Mouse (Mus musculus) kidney, postnatal 0 days (tissue): Measurements from ENCODE around the gene Il22. TPM values are rescaled to one million over a fixed set of nuclear protein-coding genes. Genes with fewer than 3 reads are reported as not detected.
"Not testable (repeated sequence)": the region's sequence is repeated elsewhere in the genome, so short reads cannot be mapped to it uniquely, and the experiment has no call there.

Experiments used
- ATAC-seq: fragments of 200-750 bp; cut with Nextera tagmentation; replicated peaks from 2 replicates; pipeline ENCODE4 v1.8.0; 2017; ENCODE audit warnings: low read depth, moderate number of reproducible peaks, moderate TSS enrichment, moderate library complexity; ENCODE audit not compliant: low FRiP score
- DNase-seq: peaks from one replicate; pipeline ENCODE4 v3.0.0-alpha.2; 2016; ENCODE audit warnings: low spot score
- H3K27ac ChIP-seq: fragments of 300-500 bp; sonication (generic); 2 replicates; pipeline ENCODE4 v1.5.1; 2014; ENCODE audit warnings: mild to moderate bottlenecking
- H3K27me3 ChIP-seq: fragments of 300-500 bp; sonication (generic); 2 replicates; pipeline ENCODE4 v1.6.1; 2014; ENCODE audit warnings: low read length, mixed read lengths; ENCODE audit not compliant: insufficient read depth
- H3K36me3 ChIP-seq: fragments of 300-500 bp; sonication (generic); 2 replicates; pipeline ENCODE4 v1.6.1; 2014; ENCODE audit warnings: low read length, mixed read lengths; ENCODE audit not compliant: insufficient read depth
- H3K4me1 ChIP-seq: fragments of 300-500 bp; sonication (generic); replicated peaks from 2 replicates; pipeline ENCODE4 v1.6.1; 2014; ENCODE audit warnings: antibody characterized with exemption, low read length, mixed read lengths; ENCODE audit not compliant: insufficient read depth
- H3K4me2 ChIP-seq: fragments of 300-500 bp; sonication (generic); 2 replicates; pipeline ENCODE4 v1.6.1; 2014; ENCODE audit warnings: mild to moderate bottlenecking, low read length, moderate library complexity, mixed read lengths
- H3K4me3 ChIP-seq: fragments of 300-500 bp; sonication (generic); replicated peaks from 2 replicates; pipeline ENCODE4 v1.5.1; 2014; ENCODE audit warnings: low read depth, low read length
- H3K9ac ChIP-seq: fragments of 300-500 bp; sonication (generic); 2 replicates; pipeline ENCODE4 v1.6.1; 2014; ENCODE audit warnings: low read depth, low read length
- H3K9me3 ChIP-seq: fragments of 300-500 bp; sonication (generic); replicated peaks from 2 replicates; pipeline ENCODE4 v1.6.1; 2016; ENCODE audit warnings: low read length, inconsistent platforms, mixed read lengths
- CTCF ChIP-seq: IDR thresholded peaks from 2 replicates; pipeline ENCODE4 v1.5.1; 2016; ENCODE audit warnings: antibody characterized with exemption, low read depth, mild to moderate bottlenecking, moderate library complexity
- WGBS: fragments of 180-500 bp; shearing (Covaris S2); extraction: QIAGEN DNeasy Blood & Tissue Kit; methylation state at CpG from one replicate; pipeline ENCODE4 v1.1.7; 2014; 5-methylcytosine and 5-hydroxymethylcytosine counted together
- polyA plus RNA-seq: library from polyadenylated mRNA; unstranded; fragments of >200 nt; fragmentation: Nextera tagmentation; extraction: Ambion mirVana; gene quantifications from 2 replicates; pipeline ENCODE4 v1.2.1, GENCODE M21; 2015

Gene Il22
- polyA plus RNA-seq, 1 experiment from 2014 or later = not detected

- ATAC-seq (no peak), DNase-seq (no peak)
- no peak overlapping the region for H3K27ac ChIP-seq
- no peak overlapping the region for H3K4me3 ChIP-seq
- no peaks in the 10 kb centered on the region for H3K36me3 ChIP-seq
- TF ChIP-seq CTCF = no peak
- H3K4me2 ChIP-seq = no peak overlapping the region
- 72% methylated on average over 10 of the region's 10 CpGs for WGBS
- no peaks in the 10 kb centered on the region for H3K4me1 ChIP-seq
- no peaks in the 10 kb centered on the region for H3K9me3 ChIP-seq
- no peak overlapping the region for H3K9ac ChIP-seq
- no peaks in the 10 kb centered on the region for H3K27me3 ChIP-seq
Measured at GRCm38 (mm10) chr10:118178735-118179151, 26.0 kb upstream of the Il22 start.

- H3K9ac ChIP-seq = no peak overlapping the region
- WGBS = 93% methylated on average over 11 of the region's 11 CpGs
- H3K27me3 ChIP-seq = no peaks in the 10 kb centered on the region
- no peaks in the 10 kb centered on the region for H3K4me1 ChIP-seq
- H3K9me3 ChIP-seq = no peaks in the 10 kb centered on the region
- no peak for DNase-seq
- H3K4me2 ChIP-seq = no peak overlapping the region
- H3K36me3 ChIP-seq = no peaks in the 10 kb centered on the region
- H3K4me3 ChIP-seq = no peak overlapping the region
- no peak for ATAC-seq
- no peak for TF ChIP-seq CTCF
- H3K27ac ChIP-seq = no peak overlapping the region
Measured at GRCm38 (mm10) chr10:118179265-118179664, 25.5 kb upstream of the Il22 start.

- not testable (repeated sequence) for H3K9ac ChIP-seq, H3K36me3 ChIP-seq, ATAC-seq, H3K4me2 ChIP-seq, H3K4me1 ChIP-seq, H3K4me3 ChIP-seq, DNase-seq, H3K9me3 ChIP-seq, H3K27ac ChIP-seq, H3K27me3 ChIP-seq
- 34% methylated on average over 3 of the region's 3 CpGs for WGBS
Measured at GRCm38 (mm10) chr10:118195150-118195549, 9.6 kb upstream of the Il22 start.

DNA sequence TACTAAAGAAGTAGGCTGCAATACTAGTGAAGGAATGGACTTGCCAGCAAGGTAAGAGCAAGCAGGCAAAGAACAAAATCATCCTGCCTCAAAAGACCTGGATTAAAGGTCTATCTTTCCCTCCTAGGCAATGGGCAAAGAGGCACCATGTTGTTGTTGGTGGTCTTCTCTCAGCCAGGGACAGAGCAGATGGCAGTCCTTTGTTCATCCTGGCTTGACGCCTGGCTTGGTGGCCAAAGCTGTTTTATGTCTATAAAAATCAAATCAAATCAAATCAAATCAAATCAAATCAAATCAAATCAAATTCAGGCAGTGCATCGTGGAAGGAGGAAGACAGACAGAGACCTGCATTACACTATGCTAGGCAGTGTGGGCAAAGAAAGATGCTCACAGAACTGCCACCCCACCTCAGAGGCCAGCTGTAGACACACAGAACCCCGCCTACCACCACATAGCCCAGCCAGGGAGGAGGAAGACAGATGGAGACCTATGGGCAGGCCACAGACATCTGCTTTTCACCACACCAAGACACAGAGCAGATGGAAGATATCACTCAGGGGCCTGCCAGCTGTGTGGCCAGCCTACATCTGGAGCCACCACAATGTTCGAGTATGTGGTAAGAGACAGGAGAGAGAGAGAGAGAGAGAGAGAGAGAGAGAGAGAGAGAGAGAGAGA, 11.1 kb downstream of the Il22 start:
- 92% methylated on average over 2 of the region's 4 CpGs for WGBS
- ATAC-seq, H3K4me2 ChIP-seq, DNase-seq, H3K36me3 ChIP-seq, H3K27me3 ChIP-seq, H3K27ac ChIP-seq, H3K9ac ChIP-seq, H3K4me3 ChIP-seq, H3K9me3 ChIP-seq, H3K4me1 ChIP-seq: not testable (repeated sequence)

DNA sequence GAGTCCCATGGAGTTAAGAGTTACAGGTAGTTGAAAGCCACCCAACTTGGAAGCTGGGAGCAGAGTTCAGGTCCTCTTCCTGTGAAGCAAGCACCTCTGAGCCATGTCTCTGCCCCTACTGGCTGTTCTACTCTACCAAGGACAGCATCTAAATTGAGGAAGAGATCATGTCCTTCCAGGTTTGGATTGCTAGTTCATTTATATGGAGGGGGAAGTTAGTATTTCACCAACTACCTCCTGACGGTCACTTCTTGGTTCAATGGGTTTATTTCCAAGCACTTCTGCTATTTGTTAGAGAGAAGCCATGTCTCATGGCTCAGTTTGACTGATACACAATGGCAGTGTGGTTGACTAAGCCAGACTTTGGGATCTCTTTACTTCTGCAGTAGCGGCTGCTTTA, 22.9 kb downstream of the Il22 start:
- not testable (repeated sequence) for H3K9ac ChIP-seq, H3K9me3 ChIP-seq, H3K36me3 ChIP-seq, DNase-seq, H3K27me3 ChIP-seq, ATAC-seq, H3K4me3 ChIP-seq, H3K4me1 ChIP-seq, H3K27ac ChIP-seq, H3K4me2 ChIP-seq
- no CpG with 5 or more reads among the region's 2 CpGs for WGBS

GRCm38 (mm10) chr10:118232607-118233006, 27.9 kb downstream of the Il22 start:
- not testable (repeated sequence) for DNase-seq, H3K9ac ChIP-seq, H3K4me2 ChIP-seq, H3K27me3 ChIP-seq, H3K4me3 ChIP-seq, H3K9me3 ChIP-seq, H3K36me3 ChIP-seq, ATAC-seq, H3K27ac ChIP-seq, H3K4me1 ChIP-seq
- no CpG with 5 or more reads among the region's 5 CpGs for WGBS

- WGBS = no CpG with 5 or more reads among the region's 13 CpGs
- not testable (repeated sequence) for H3K4me1 ChIP-seq, ATAC-seq, DNase-seq, H3K9ac ChIP-seq, H3K4me2 ChIP-seq, H3K27ac ChIP-seq, H3K9me3 ChIP-seq, H3K4me3 ChIP-seq, H3K36me3 ChIP-seq, H3K27me3 ChIP-seq
Measured at GRCm38 (mm10) chr10:118240680-118241079, 35.9 kb downstream of the Il22 start, which contains the start of gene Gm32717. Gm32717 (minus strand) TSS chr10:118240780.

GRCm38 (mm10) chr10:118249006-118249595, 44.4 kb downstream of the Il22 start:
- DNase-seq = not testable (repeated sequence)

More at GRCm38 (mm10) chr10:118249006-118249595, 44.4 kb downstream of the Il22 start:
- not testable (repeated sequence) for H3K9ac ChIP-seq, H3K4me1 ChIP-seq, H3K4me3 ChIP-seq, H3K4me2 ChIP-seq, H3K27ac ChIP-seq, H3K27me3 ChIP-seq, H3K36me3 ChIP-seq, ATAC-seq, H3K9me3 ChIP-seq
- WGBS = 55% methylated on average over 11 of the region's 11 CpGs
